26 mouse cellular contexts compared by ENCODE assay signal in the genomic region with DNA sequence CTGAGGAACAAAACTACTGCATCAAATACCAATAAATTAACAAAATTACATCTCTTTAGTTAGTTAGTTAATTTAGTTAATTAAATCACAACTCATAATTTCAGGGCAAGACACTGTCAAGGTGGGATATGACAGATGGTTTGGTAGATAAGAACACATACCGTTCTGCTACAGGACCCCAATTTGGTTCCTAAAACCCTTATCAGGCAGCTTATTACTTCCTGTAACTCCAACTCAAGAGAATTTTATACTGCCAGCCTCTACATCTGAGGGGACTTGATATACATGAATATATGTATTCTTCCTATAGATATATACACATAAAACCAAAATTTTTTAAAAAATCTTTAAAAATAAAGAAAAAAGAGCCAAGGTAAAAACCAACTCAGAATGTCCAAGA.
"Had no signal": no experiment of that assay in that cellular context is flagged by ENCODE, and none has a peak within 500 bp of the region (broad histone marks: within the 10 kb centered on the region; RNA-seq: fewer than 3 reads in every experiment).

No protein-coding gene starts in this region.

- H3K9ac ChIP-seq: heart, embryonic 13.5 days; heart, embryonic 15.5 days; hindbrain, embryonic 13.5 days; hindbrain, embryonic 15.5 days; kidney, embryonic 15.5 days; limb, embryonic 13.5 days; limb, embryonic 15.5 days; liver, embryonic 14.5 days had no signal

- H3K27me3 ChIP-seq: heart, embryonic 13.5 days; heart, embryonic 15.5 days; hindbrain, embryonic 13.5 days; hindbrain, embryonic 15.5 days; kidney, embryonic 15.5 days; limb, embryonic 13.5 days; limb, embryonic 15.5 days had no signal

- H3K4me1 ChIP-seq: heart, embryonic 10.5 days; heart, embryonic 13.5 days; heart, embryonic 15.5 days; hindbrain, embryonic 13.5 days; hindbrain, embryonic 15.5 days; kidney, embryonic 15.5 days; limb, embryonic 13.5 days; limb, embryonic 15.5 days had no signal

- H3K27ac ChIP-seq: gastrocnemius, adult 2 months; heart, embryonic 10.5 days; heart, embryonic 13.5 days; heart, embryonic 15.5 days; hindbrain, embryonic 13.5 days; hindbrain, embryonic 15.5 days; hindbrain, postnatal 0 days; kidney, embryonic 15.5 days; kidney, postnatal 0 days; limb, embryonic 13.5 days; limb, embryonic 15.5 days; liver, embryonic 14.5 days had no signal

- H3K4me3 ChIP-seq: gastrocnemius, adult 2 months; heart, embryonic 10.5 days; heart, embryonic 13.5 days; heart, embryonic 15.5 days; hindbrain, embryonic 13.5 days; hindbrain, embryonic 15.5 days; kidney, embryonic 15.5 days; limb, embryonic 13.5 days; limb, embryonic 15.5 days had no signal

- H3K9me3 ChIP-seq: heart, embryonic 10.5 days; heart, embryonic 13.5 days; heart, embryonic 15.5 days; hindbrain, embryonic 13.5 days; hindbrain, embryonic 15.5 days; kidney, embryonic 15.5 days; limb, embryonic 13.5 days; limb, embryonic 15.5 days had no signal

- DNase-seq: gastrocnemius, adult 2 months; gastrocnemius, postnatal 10 days; gastrocnemius, postnatal 25 days; heart, adult 18-20 months; heart, postnatal 14 days; heart, postnatal 36 days; kidney, adult 11 months; kidney, adult 2 months; kidney, adult 9 months; kidney, postnatal 14 days; kidney, postnatal 36 days; layer of hippocampus, adult 9-11 months; layer of hippocampus, postnatal 36 days; left cerebral cortex, postnatal 4 days had no signal

- H3K4me2 ChIP-seq: heart, embryonic 13.5 days; heart, embryonic 15.5 days; hindbrain, embryonic 13.5 days; hindbrain, embryonic 15.5 days; kidney, embryonic 15.5 days; limb, embryonic 13.5 days; limb, embryonic 15.5 days had no signal

- ATAC-seq: hindbrain, postnatal 0 days; intestine, embryonic 16.5 days had no signal
